Mouse (Mus musculus) lung, postnatal 36 days (tissue): ENCODE measurements around the gene Fscn3.

Experiments
- DNase-seq: peaks from one replicate; pipeline ENCODE4 v3.0.0; 2022; ENCODE audit warnings: mixed read lengths

Gene Fscn3

DNA sequence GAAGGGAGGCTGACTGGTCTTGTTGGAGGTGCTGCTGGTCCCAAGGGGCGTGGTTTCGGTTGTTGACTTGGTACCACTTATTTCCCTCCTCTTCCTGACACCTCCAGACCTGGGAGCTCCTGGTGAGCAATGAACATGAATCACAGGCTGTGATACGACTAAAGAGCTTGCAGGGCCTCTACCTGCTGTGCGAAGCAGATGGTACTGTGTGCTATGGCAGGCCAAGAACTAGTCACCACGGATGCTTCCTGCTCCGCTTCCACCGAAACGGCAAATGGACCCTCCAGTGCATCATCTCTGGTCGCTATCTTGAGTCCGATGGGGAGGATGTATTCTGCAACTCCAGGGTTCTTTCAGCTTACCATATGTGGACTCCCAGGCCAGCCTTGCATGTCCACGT, 2.3 kb downstream of the Fscn3 start:
- no peak for DNase-seq

DNA sequence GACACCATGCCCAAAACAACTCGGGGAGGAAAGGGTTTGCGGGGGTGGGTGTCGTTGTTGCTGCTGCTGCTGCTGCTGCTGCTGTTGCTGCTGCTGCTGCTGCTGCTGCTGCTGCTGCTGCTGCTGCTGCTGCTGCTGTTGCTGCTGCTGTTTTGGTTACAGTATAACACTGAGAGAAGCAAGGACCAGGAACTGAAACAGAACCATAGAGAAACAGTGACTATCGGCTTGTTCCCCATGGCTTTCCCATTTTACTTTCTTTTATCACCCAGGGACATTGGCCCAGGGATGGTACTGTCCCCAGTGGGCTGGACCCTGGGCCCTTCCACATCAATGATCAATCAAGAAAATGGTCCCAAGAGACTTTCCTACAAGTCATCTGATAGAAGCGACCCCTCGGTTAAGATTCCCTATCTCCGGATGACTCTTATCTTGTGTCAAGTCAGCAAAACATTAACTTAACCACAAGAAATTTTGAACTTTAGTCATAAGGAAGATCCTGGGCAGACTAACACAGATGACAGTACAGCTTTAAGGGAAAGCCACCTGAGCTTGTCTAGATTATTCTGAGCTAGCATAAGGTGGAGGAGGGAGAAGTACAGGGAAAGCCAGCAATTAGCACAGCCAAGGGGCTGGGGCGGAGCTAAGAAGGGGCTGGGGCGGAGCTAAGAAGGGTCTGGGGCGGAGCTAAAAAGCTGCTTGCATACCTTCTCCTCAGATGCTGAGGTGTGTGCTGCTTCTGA, 3.4 kb downstream of the Fscn3 start:
- peak; percentile 69 for DNase-seq

DNA sequence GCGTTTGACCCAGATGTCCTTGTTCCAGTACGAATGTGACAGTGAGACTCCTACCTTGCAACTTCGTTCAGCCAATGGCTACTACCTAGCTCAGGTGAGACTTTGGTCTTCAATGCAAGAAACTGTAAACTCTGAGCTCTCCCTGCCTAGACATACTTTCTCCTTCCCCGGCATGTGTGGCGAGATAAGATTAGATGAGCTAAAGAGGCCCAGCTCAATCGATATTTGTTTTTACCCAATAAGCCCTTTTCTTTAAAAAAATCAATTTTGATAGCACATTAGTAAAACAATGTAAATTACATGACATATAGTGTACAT, 3.9 kb downstream of the Fscn3 start:
- no peak for DNase-seq

DNA sequence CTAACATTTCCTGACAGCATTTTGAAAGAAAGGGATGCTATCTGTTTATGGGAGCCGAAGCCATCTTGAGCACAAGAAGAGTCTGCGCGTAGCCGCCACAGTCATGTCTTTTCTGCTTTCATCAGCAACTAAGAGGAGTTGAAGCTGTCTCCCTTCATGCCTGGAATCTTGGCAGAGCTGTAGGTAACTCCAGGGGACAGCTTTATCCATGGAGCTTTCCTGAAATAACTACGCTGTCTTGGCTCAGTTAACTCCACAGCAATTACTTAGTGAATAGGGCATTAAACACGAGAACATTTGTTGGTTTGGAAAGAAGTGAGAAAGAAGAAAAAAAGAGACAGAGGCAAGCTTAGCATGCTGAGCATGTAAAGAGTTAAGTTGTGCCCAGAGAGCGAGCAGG, 20.3 kb downstream of the Fscn3 start:
- no peak for DNase-seq

DNA sequence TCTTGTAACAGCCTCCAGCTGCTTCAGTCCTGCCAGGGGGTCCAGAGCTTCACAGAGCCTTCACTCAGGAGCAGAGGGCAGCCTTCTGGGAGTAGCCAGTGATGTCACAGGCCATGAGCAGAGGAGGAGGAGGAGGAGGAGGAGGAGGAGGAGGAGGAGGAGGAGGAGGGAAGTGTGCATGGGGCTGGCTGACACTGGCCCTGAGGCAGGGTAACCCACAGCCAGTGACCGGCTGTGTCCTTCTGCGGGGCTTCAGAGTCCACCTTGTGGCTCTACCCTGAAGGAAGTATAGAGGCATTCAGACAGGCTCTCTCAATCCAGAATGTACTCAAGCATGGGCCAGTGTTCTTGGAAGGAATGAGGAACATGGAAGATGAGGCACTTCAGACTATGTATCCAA, 21.7 kb downstream of the Fscn3 start, which contains the start of gene Pax4:
Pax4 (minus strand) TSS at position 101 of the 400 bp plus-strand sequence.
- no peak for DNase-seq

DNA sequence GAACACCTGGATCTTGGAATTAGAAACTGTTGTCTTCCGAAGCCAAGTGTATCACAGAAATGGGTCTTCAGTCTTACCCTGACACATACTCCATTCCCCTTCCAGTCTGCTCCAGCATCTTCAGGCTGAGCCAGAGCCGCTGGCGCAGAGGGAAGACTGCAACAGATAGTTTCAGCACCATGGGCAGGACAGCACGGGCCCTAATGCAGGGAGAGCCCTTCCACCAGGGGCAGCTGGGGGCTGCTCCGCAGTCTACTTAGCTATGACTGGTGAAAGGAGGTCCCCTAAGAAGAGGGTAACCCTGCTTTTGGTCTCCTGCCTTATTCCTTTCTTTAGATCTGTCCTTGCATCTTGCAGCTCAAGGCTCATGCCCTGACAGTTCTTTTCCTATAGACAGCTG, 22.9 kb downstream of the Fscn3 start:
- DNase-seq = no peak

DNA sequence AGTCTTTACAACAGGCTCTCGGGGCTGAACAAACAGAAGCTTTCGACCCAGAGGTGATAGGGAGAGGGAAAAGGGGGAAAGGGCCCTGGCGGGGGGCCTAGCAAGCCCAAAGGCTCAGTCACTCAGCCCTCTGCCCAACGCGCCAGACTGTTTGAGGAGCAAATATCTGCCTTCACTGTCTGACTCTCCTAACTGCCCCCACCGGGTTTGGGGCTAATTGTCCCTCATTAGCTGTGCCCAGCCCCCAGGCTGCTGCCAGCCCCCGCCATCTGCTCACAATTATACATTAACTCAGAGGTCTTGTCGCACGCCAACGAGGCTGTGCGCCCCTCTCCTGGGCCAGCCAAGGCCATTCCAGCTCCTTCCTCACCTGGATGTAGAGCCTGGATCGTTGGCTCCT, 23.4 kb downstream of the Fscn3 start:
- DNase-seq = no peak

DNA sequence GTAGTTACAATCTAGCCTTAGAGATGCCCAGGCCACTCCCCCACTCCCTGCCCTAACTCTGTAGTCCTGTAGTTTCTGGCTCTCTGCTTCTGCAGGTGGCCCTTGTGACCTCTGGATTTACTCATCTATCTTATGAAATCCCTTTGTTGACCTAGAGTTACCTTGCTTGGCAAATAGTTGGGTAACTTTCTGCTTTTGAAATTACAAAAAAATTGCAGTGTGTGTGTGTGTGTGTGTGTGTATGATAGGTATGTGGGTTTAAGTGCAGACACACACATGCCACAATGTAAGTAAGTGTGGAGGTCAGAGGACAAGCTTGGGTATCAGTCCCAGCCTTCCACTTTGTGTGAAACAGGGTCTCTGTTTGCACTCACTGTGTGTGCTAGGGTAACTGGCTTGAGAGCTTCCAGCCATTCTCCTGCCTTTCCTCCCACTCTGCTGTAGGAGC, 31.7 kb downstream of the Fscn3 start:
- DNase-seq = no peak

DNA sequence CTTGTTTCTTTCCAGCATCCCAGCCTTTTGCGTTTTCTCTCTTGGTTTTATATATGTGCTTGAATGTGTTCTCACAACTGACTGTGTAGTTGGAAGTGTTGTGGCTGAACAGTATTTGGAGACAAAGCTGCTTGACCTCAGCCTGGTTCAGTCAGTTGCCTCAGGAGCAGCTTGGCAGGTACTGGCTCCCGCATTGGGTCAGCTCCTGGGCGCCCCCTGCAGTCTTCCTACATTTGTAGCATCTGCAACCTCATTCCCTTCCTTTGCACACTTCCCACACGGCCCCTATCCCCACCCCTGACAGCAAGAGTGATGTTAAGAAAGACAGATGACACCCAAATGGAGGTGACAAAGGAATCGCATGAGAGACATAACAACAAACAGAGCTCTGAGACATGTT, 32.9 kb downstream of the Fscn3 start:
- DNase-seq = peak; percentile 86

DNA sequence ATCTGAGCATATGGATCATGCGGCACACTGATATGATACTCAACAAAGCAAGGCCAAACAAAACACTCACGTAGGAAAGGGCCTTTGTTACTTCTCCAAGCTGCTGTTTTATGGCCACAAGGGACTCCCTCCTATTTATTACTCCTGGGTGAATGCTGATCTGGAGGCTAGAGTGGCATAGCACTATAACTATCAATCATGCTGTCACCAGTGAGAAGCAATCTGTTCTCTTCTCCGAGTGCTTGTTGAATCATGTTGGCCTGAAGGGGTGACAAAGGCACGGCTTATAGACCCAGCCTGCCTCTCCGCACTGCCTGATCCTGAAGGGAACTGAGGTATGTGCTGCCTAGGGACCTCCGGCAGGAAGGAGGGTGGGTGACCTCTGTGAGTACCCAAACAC, 37.0 kb downstream of the Fscn3 start:
- DNase-seq = no peak

DNA sequence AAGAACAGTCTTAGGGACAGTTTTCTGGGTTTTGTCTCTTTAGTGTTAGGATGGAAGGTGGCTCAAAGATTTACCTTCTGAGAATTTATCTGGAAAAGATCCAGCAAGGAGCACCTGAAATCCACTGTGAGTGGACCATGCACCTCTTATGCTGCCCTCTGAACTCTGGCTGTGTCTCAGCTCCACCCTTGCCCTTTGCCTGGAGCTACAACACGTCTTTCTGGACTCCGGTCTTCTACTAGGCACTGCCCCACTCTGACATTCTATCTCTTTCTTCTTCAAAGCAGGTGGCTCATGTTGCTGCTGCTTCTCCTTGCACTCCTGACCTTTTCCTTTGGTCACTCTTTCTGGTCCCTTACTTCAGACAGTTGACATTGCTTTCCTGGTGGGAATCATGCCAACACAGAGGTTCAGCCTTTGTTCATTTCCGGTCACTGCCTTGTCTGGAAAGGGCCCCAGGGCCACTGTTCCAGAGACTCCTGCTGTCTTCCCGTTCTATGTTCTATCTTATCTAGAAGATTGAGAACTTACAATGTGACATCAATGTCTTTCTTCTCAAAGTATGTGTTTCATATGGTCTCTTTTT, 42.5 kb downstream of the Fscn3 start:
- DNase-seq = no peak

DNA sequence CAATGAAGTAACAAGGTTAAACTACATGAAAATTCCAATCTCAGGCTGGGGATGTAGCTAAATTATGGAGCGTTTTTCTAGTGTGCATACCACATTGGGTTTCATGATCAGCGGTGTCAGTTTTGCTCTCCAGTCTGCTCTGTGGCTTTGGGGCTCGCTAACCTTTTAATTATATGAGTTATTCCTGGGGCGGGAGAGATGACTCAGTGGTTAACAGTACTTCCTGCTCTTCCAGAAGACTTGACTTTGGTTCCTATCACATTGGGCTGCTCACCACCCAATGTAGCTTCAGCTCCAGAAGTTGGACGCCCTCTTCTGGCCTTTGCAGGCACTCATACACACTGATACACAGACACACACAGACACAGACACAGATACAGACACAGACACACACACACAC, 43.0 kb downstream of the Fscn3 start:
- no peak for DNase-seq

DNA sequence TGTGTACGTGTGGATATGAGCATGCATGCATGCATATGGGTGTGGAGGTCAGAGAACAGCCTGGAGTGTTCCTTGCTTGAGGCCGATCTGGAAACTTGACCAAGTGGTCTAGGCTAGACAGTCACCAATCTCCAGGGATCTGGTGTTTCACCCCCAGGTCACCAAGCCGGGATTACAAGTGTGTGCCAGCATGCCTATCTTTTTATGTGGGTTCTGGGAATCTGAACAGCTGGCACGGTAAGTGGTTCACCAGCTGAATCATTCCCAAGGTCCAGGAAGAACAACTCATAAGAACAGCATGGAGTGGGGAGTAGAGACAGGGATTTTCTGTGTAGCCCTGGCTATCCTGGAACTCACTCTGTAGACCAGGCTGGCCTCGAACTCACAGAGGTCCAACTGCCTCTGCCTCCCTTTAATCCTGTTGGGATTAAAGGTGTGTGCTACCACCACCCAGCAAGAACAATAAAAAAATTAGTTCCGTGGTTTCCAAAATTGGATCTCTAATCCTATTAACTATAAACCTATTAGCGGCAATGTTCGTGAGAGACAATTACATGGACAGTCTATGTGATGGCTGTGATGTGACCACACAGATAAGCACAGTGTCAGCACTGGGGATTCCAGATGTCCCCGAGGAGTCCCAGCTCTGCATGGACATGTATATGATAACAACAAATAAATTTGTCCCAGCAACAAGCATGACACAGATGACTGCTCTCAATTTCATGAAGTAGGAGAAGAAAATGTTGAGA, 43.9 kb downstream of the Fscn3 start:
- no peak for DNase-seq

DNA sequence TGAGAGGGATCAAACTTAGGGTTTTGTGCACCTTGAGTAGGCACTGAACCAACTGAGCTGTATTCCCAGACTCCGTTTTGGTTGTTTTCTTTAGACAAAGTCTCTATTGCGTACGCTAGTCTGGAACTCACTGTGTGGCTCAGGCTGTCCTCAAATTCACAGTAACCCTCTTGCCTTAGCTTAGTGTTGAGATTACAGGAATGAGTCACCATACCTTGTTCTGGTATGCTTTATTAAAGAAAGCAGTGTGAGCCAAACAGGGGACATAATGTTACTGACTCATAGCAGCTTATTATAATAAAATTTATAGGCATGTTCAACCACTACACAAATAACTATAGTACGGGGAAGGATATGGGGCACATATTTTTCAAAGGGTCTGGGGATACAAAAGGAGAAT, 46.6 kb downstream of the Fscn3 start:
- no peak for DNase-seq

DNA sequence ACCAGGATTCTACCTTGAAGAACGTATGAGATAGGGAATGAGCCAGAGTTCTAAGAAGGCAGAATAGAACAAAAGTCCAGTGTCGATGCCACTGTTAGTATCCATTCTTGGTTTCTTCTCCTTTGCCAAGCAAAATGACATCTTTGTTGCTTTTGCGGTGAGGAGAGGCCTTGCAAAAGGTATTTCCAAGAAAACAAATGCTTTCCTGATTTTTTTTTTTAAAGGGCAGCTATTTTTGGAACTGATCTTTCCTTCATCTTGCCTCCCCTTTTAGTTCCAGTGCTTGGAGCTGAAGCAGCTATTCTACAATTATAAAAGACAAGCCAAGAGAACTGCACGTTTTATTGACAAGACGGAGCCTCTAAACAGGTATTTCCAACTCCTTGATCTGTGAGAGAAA, 47.2 kb downstream of the Fscn3 start, which contains the start of gene Snd1:
Snd1 (plus strand) TSS at position 301 of the 400 bp plus-strand sequence.
- no peak for DNase-seq

DNA sequence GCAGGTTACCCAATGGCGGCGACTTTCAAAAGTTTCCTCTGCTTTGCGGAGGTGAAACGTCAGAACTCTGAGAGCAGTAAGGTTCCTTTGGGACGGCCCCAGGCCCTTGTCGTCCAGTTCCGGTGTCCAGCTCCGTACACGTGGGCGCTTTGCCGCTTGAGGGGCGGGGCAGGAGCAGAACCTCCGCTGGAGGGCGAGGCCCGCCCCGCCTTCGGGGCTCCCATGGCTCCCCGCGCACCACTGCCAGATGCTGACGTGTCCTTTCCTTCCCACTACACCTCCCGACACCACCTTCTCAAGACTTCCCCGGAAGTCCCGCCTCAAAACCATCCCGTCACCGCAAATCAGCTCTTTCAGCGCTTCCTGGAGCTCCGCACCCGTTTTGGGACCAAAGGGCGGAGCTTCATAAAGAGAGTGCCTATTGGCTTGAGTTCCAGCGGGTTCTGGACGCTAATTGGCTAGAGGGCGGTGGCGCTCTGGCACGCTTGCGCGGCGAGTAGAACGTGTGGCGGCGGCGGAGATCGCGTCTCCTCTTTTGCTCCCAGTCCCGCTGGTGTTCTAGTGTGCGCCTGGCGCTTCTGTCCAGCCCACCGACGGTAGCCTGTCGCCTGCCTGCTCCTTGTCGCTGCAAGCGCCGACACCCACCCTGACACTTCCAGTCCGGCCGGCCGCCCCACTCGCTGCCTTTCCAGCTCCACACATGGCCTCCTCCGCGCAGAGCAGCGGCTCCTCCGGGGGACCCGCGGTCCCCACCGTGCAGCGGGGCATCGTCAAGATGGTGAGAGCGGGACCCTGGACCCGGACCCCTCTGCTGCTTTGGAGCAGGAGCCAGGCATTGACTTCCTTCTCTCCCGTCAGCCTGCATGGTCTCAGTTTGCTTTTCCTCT, 52.5 kb downstream of the Fscn3 start:
- DNase-seq = peak; percentile 100

DNA sequence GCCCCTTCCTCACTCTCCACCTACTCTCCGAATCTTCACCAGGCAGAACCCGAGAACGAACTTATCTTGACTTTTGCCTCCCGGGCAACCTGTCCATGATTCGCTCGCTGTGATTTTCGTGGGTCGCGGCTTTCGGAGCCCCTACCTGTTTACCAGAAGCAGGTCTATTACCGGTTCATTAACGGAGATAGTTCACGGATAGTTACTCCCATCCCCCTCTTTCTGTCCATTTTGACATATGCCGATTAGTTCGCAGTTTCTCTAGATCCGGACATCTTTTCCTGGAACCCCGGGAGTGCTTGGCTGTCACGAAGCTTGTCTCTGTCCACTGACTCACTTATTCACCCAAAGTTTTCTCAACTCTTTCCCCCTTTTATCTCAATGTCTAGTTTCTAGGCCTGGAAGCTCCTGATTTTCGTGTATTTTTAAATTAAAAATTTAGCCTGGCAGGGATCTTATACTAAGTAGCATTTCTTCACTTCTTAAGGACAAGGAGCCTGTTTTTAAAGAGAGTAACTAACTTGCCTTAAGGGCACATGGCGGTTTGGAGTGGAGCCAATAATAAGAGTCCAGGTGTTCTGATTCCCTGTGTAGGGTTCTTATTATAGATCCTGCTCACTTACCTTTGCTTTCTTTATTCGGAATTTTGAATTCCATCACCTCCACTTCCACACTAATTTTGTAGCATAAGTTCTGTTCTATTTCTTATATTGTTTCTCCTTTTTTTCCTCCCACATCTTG, 53.3 kb downstream of the Fscn3 start:
- DNase-seq = peak; percentile 46

DNA sequence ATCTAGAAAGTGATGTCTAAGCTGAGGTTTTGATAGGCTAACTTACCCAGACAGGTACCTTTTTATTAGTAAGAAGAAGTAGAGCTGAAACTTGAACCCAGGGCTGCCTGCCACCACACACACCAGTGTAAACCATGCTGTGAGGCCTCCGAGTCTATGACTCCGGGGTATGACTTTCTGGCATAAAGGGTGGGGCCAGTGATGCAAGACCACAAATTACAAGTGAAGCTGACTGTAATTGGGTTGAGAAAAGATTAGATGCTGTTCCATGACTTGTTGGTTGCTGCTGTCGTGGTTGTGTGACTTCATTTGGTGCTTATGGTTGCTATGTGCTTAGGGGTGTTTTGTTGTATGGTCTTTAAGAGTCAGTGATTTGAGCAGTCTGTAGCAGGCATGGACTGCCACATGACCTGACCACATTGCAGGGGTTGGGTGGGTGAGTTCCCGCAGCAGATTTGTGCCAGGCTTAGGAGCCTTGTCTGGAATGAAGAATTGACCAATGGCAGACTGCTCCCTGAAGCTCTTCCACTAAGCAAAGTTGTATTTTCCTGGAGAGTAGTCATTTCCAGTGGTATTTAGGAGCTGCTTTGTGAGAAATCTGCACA, 55.2 kb downstream of the Fscn3 start:
- no peak for DNase-seq

DNA sequence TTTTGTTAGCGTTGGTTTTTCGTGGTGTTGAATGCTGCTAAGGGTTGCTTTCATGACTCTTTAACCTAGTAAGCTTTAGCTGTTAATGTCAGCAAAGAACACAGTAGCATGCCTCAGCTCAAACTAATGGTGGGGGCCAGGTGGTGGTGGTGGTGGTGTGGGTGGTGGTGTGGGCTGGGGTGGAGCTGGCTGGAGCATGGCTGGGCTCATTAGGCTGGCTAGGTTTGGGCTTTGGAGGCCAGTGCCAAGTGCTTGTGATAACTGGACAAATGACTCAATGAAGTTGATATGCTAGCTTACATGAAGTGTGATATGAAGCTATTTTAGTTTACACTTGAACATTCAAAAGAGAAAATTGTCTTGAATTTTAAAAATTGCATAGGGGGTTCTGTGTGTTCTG, 58.4 kb downstream of the Fscn3 start:
- DNase-seq = no peak

DNA sequence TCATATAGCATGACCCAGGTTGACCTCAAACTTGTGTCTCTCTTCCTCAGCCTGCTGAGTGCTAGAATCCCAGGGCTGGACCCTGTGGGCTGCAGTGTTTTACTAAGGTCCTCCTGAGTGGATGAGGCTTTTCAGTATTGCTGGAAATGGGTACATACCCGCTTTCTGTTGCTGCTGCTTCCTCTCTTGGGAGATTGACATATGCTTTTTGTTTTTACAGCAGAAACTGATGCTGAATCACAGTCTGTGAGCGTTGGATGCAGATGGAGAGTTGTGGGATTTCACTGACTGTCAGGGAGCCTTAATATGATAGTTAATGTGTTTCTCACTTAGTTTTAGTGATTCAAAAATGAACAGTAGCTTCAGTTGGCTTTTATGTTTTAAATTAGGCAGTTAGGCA, 58.9 kb downstream of the Fscn3 start:
- DNase-seq = no peak

DNA sequence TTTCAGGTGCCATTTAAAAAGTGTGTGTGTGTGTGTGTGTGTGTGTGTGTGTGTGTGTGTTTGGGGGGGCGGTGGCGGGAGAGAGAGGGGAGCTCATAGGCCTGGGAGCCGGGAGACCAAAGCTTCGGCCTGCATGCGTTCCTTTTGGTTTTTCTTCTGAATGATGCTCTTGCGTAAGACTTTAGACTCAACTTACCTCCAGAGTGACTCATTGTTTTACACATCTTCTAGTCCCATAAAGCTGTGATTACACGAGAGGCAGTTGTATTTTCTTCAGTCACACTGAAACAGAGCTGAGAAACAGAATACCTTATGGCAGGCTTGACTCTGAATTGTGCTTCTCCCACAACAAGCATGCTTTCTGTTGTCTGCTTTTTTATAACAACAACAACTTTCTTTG, 59.3 kb downstream of the Fscn3 start:
- no peak for DNase-seq
